Mouse (Mus musculus): ENCODE data around the gene Gpbar1. TPM values are rescaled to one million over a fixed set of nuclear protein-coding genes. Genes with fewer than 3 reads are reported as not detected.
A peak's percentile ranks its signal among the peaks of the same experiment; 100 is the strongest.

Gene Gpbar1
- polyA plus RNA-seq, 2 experiments: 0.57 to 1.1 TPM

DNA sequence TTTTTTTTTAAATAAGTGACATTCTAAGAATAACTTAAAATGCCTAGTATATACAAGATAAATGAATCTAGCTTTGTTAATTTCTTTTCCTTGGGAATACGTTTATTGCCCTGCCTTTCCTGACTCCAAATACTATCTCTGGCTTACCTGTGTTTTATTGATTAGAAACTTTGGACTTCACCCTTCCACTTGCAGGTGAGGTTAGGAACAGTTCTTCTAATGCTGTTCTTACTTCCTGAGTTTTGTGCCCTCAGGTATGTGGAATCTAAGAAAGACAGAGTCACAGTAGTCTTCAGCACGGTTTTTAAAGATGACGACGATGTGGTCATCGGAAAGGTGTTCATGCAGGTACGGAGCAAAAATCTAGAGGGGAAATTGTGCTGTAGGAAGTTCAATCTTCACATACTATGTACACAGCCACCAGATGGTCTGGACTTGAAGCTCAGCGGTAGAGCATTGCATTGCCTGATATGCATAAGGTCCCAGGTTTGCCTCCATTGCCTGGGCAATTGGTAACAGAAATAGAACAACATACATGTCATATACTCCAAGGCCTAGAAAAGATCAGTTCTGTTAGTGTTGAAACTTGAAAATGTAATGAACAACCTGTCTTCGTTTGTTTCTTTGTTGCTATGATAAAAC is 22.5 kb upstream of the Gpbar1 start:
- Histone ChIP-seq H3K9ac (replicated peaks) (no peak overlapping the region), H3K4me3 (ENCODE audit: insufficient read depth in 1 of 2, low read depth in 2 of 2, low read length in 2 of 2) (no peak overlapping the region), H3K27me3 (ENCODE audit: control insufficient read depth, insufficient read depth, low read length) (no peaks in the 10 kb centered on the region), H3K27ac (no peak overlapping the region), H3K4me2 (ENCODE audit: low read depth) (no peak overlapping the region), H3K4me1 (replicated peaks; ENCODE audit: control insufficient read depth in 2 of 2, insufficient read depth in 2 of 2, low read length in 1 of 2) (no peaks in the 10 kb centered on the region), H3K9me3 (ENCODE audit: control insufficient read depth, low read length) (no peaks in the 10 kb centered on the region), H3K36me3 (replicated peaks; ENCODE audit: control insufficient read depth, insufficient read depth, low read depth) (peaks cover 66% of the 10 kb centered on the region)
- ATAC-seq (ENCODE audit: insufficient read depth) (no peak), DNase-seq (ENCODE audit: low read depth in 3 of 3, low spot score in 3 of 3) (no peak)
- 81% methylated on average over 8 of the region's 8 CpGs for WGBS (ENCODE audit: insufficient replicate concordance)
- no peak for TF ChIP-seq CTCF (IDR thresholded peaks at IDR 0.05; ENCODE audit: low read depth)
- TF ChIP-seq EP300 (IDR thresholded peaks at IDR 0.05; ENCODE audit: low read depth): no peak

DNA sequence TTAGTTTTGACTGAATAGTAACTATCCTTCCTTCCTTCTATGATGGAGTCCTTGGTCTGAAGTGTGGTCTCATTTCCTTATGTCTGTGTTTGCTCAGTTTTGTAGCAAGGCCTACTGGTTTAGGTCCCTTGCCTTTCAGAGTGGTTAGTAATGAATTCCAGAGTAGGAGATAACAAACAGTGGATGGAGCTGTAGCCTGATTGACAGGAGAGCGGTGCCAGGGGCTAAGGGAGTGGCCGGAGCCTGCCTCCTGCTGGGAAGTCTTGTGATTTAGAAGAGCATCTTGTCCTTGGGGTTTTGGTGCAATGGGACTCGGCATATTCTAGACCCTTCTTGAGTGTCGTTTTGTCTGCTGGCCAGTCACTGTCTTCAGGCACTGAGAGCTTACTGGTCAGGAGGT is 21.6 kb upstream of the Gpbar1 start:
- WGBS (ENCODE audit: insufficient replicate concordance): 88% methylated on average over 4 of the region's 4 CpGs
- Histone ChIP-seq H3K9ac (replicated peaks) (no peak overlapping the region), H3K27ac (no peak overlapping the region), H3K27me3 (ENCODE audit: control insufficient read depth, insufficient read depth, low read length) (no peaks in the 10 kb centered on the region), H3K36me3 (replicated peaks; ENCODE audit: control insufficient read depth, insufficient read depth, low read depth) (peaks cover 62% of the 10 kb centered on the region), H3K4me1 (replicated peaks; ENCODE audit: control insufficient read depth in 2 of 2, insufficient read depth in 2 of 2, low read length in 1 of 2) (no peaks in the 10 kb centered on the region), H3K4me3 (ENCODE audit: insufficient read depth in 1 of 2, low read depth in 2 of 2, low read length in 2 of 2) (no peak overlapping the region), H3K9me3 (ENCODE audit: control insufficient read depth, low read length) (no peaks in the 10 kb centered on the region), H3K4me2 (ENCODE audit: low read depth) (no peak overlapping the region)
- TF ChIP-seq CTCF (IDR thresholded peaks at IDR 0.05; ENCODE audit: low read depth) (no peak), EP300 (IDR thresholded peaks at IDR 0.05; ENCODE audit: low read depth) (no peak)
- no peak for DNase-seq (ENCODE audit: low read depth in 3 of 3, low spot score in 3 of 3)
- no peak for ATAC-seq (ENCODE audit: insufficient read depth)

- H3K27ac ChIP-seq: no peak overlapping the region
- ATAC-seq (ENCODE audit: insufficient read depth) (no peak), DNase-seq (ENCODE audit: low read depth in 3 of 3, low spot score in 3 of 3) (no peak)
- no peak for TF ChIP-seq CTCF (IDR thresholded peaks at IDR 0.05; ENCODE audit: low read depth)
- no peak for TF ChIP-seq EP300 (IDR thresholded peaks at IDR 0.05; ENCODE audit: low read depth)
- no peaks in the 10 kb centered on the region for H3K27me3 ChIP-seq (ENCODE audit: control insufficient read depth, insufficient read depth, low read length)
- no peak overlapping the region for H3K9ac ChIP-seq (replicated peaks)
- H3K4me2 ChIP-seq (ENCODE audit: low read depth): no peak overlapping the region
- H3K4me3 ChIP-seq (ENCODE audit: insufficient read depth in 1 of 2, low read depth in 2 of 2, low read length in 2 of 2): no peak overlapping the region
- no peaks in the 10 kb centered on the region for H3K9me3 ChIP-seq (ENCODE audit: control insufficient read depth, low read length)
- H3K4me1 ChIP-seq (replicated peaks; ENCODE audit: control insufficient read depth in 2 of 2, insufficient read depth in 2 of 2, low read length in 1 of 2): no peaks in the 10 kb centered on the region
- WGBS (ENCODE audit: insufficient replicate concordance): 77% methylated on average over 6 of the region's 6 CpGs
- H3K36me3 ChIP-seq (replicated peaks; ENCODE audit: control insufficient read depth, insufficient read depth, low read depth): peaks cover 75% of the 10 kb centered on the region
Observed at GRCm38 (mm10) chr1:74262510-74262909, 15.8 kb upstream of the Gpbar1 start.

DNA sequence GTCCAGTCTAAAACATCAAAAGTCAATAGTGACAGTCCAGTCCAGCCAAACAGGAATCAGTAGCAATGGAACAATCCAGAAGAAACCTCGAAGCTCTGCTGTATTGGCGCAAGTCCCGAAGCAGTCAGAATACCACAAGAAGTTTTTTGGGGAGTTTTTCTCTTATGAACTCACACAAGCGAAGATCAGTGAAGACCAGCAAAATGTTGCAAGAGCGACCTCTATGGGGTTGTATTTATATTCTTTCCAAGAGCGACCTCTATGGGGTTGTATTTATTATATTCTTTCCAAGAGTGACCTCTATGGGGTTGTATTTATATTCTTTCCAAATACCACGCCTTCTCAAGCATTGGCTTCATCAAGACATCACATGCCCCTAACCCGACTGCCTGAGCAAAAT is 9.6 kb upstream of the Gpbar1 start:
- Histone ChIP-seq H3K9me3 (ENCODE audit: control insufficient read depth, low read length) (no peaks in the 10 kb centered on the region), H3K4me3 (ENCODE audit: insufficient read depth in 1 of 2, low read depth in 2 of 2, low read length in 2 of 2) (no peak overlapping the region), H3K4me2 (ENCODE audit: low read depth) (no peak overlapping the region), H3K27me3 (ENCODE audit: control insufficient read depth, insufficient read depth, low read length) (no peaks in the 10 kb centered on the region), H3K27ac (no peak overlapping the region), H3K36me3 (replicated peaks; ENCODE audit: control insufficient read depth, insufficient read depth, low read depth) (peaks cover 35% of the 10 kb centered on the region), H3K9ac (replicated peaks) (no peak overlapping the region), H3K4me1 (replicated peaks; ENCODE audit: control insufficient read depth in 2 of 2, insufficient read depth in 2 of 2, low read length in 1 of 2) (no peaks in the 10 kb centered on the region)
- WGBS (ENCODE audit: insufficient replicate concordance): 70% methylated on average over 8 of the region's 8 CpGs
- DNase-seq (ENCODE audit: low read depth in 3 of 3, low spot score in 3 of 3) (no peak), ATAC-seq (ENCODE audit: insufficient read depth) (no peak)
- TF ChIP-seq EP300 (IDR thresholded peaks at IDR 0.05; ENCODE audit: low read depth) (no peak), CTCF (IDR thresholded peaks at IDR 0.05; ENCODE audit: low read depth) (peak; percentile 12; the same call in 1 of the 2 replicates)

DNA sequence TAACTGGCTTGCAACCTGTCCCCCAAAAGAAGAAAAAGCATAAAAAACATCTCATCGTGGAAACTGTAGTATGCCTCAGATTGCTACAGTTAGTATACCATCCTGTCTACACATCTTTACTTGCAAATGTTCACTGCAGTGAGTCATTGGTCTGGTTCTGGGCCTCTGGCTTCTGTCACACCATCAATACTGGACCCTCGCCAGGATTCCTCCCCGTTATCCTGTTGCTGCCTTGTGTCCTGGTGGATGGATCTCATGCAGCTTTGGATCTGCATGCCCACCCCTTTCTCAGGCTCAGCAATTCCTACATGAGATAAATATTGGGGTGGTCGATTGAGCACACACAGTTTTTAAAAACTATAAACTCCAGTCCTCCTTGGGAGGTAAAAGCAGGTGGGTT is 6.7 kb upstream of the Gpbar1 start:
- no peak overlapping the region for H3K4me3 ChIP-seq (ENCODE audit: insufficient read depth in 1 of 2, low read depth in 2 of 2, low read length in 2 of 2)
- 66% methylated on average over 4 of the region's 4 CpGs for WGBS (ENCODE audit: insufficient replicate concordance)
- no peak overlapping the region for H3K4me2 ChIP-seq (ENCODE audit: low read depth)
- DNase-seq (ENCODE audit: low read depth in 3 of 3, low spot score in 3 of 3) (no peak), ATAC-seq (ENCODE audit: insufficient read depth) (no peak)
- H3K36me3 ChIP-seq (replicated peaks; ENCODE audit: control insufficient read depth, insufficient read depth, low read depth): peaks cover 10% of the 10 kb centered on the region
- H3K9ac ChIP-seq (replicated peaks): no peak overlapping the region
- H3K27me3 ChIP-seq (ENCODE audit: control insufficient read depth, insufficient read depth, low read length): no peaks in the 10 kb centered on the region; the same call in 1 of the 2 replicates
- no peaks in the 10 kb centered on the region for H3K9me3 ChIP-seq (ENCODE audit: control insufficient read depth, low read length)
- TF ChIP-seq CTCF (IDR thresholded peaks at IDR 0.05; ENCODE audit: low read depth) (no peak), EP300 (IDR thresholded peaks at IDR 0.05; ENCODE audit: low read depth) (no peak)
- H3K27ac ChIP-seq: no peak overlapping the region
- H3K4me1 ChIP-seq (replicated peaks; ENCODE audit: control insufficient read depth in 2 of 2, insufficient read depth in 2 of 2, low read length in 1 of 2): 0 out of 4 replicates have a peak, but pooled peaks cover 0 to 2% of the 10 kb centered on the region in 2 experiments
